Mouse (Mus musculus) CH12.LX (cell line): Measurements from ENCODE around the gene D630039A03Rik. TPM values are rescaled to one million over a fixed set of nuclear protein-coding genes. Genes with fewer than 3 reads are reported as not detected.

Source experiments
- DNase-seq: peaks from one replicate; pipeline ENCODE4 v3.0.0-alpha.2; 2013; ENCODE audit errors: extremely low read depth
- H3K27ac ChIP-seq: 2 replicates; pipeline ENCODE4 v1.5.1; 2012; ENCODE audit warnings: low read depth, mild to moderate bottlenecking, control low read depth, moderate library complexity; ENCODE audit not compliant: insufficient read depth
- H3K27me3 ChIP-seq: replicated peaks from 2 replicates; pipeline ENCODE3; 2012; ENCODE audit warnings: inconsistent platforms
- H3K36me3 ChIP-seq, 2 experiments: replicated peaks in 1 of 2; 2 replicates each; pipeline versions ENCODE3 to v1.6.1; 2012; ENCODE audit warnings: inconsistent platforms in 1 of 2, low read length in 1 of 2, mild to moderate bottlenecking in 1 of 2, mixed read lengths in 1 of 2, moderate library complexity in 1 of 2; ENCODE audit not compliant: control insufficient read depth in 1 of 2, insufficient read depth in 1 of 2
- H3K4me1 ChIP-seq, 2 experiments: 2 replicates each; pipeline ENCODE4 v1.6.1; 2012; ENCODE audit warnings: inconsistent platforms in 1 of 2, moderate library complexity in 1 of 2; ENCODE audit not compliant: insufficient read depth in 2 of 2, control insufficient read depth in 1 of 2
- H3K4me2 ChIP-seq: 2 replicates; pipeline ENCODE4 v1.6.1; 2012; ENCODE audit warnings: low read depth, mild to moderate bottlenecking, control low read depth; ENCODE audit not compliant: poor library complexity, insufficient read depth, severe bottlenecking
- H3K4me3 ChIP-seq, 3 experiments: fragments of 150-350 bp in 1 of 3; sonication (generic) in 1 of 3; replicated peaks in 1 of 3; 2 replicates each; pipeline versions ENCODE3 to v1.5.1; 2011 to 2012; ENCODE audit warnings: low read depth in 2 of 3, low read length in 2 of 3, mild to moderate bottlenecking in 2 of 3, moderate library complexity in 2 of 3, control low read depth in 1 of 3, improper control_type of control experiment in 1 of 3, inconsistent platforms in 1 of 3, mixed read lengths in 1 of 3; ENCODE audit not compliant: poor library complexity in 1 of 3
- H3K79me2 ChIP-seq: replicated peaks from 2 replicates; pipeline ENCODE4 v1.6.1; 2012; ENCODE audit warnings: mild to moderate bottlenecking, moderate library complexity; ENCODE audit not compliant: control insufficient read depth, poor library complexity, insufficient read depth, severe bottlenecking; ENCODE audit errors: extremely low read depth
- H3K9ac ChIP-seq: 2 replicates; pipeline ENCODE4 v1.6.1; 2012; ENCODE audit warnings: low read depth, mild to moderate bottlenecking, control low read depth, moderate library complexity; ENCODE audit not compliant: insufficient read depth
- H3K9me3 ChIP-seq: replicated peaks from 2 replicates; pipeline ENCODE3; 2012; ENCODE audit warnings: low read length, inconsistent platforms, mixed read lengths
- BHLHE40 ChIP-seq: IDR thresholded peaks from 2 replicates; pipeline ENCODE4 v1.6.1; 2011; ENCODE audit warnings: mild to moderate bottlenecking, low read depth, low read length, improper control_type of control experiment
- CHD1 ChIP-seq: IDR thresholded peaks from 2 replicates; pipeline ENCODE4 v1.6.1; 2012; ENCODE audit warnings: low read depth, low read length, improper control_type of control experiment, inconsistent platforms
- CHD2 ChIP-seq: IDR thresholded peaks from 2 replicates; pipeline ENCODE4 v1.6.1; 2011; ENCODE audit warnings: low read length, improper control_type of control experiment
- E2F4 ChIP-seq: IDR thresholded peaks from 2 replicates; pipeline ENCODE4 v1.6.1; 2011; ENCODE audit warnings: low read depth, low read length, improper control_type of control experiment; ENCODE audit not compliant: insufficient replicate concordance
- ELF1 ChIP-seq: IDR thresholded peaks from 2 replicates; pipeline ENCODE4 v1.6.1; 2014; ENCODE audit warnings: low read depth, mild to moderate bottlenecking, inconsistent platforms, low read length, improper control_type of control experiment
- EP300 ChIP-seq: IDR thresholded peaks from 2 replicates; pipeline ENCODE4 v1.6.1; 2011; ENCODE audit warnings: low read length, improper control_type of control experiment
- ETS1 ChIP-seq: conservative IDR thresholded peaks from 2 replicates; pipeline ENCODE4 v1.6.1; 2012; ENCODE audit warnings: low read depth, mild to moderate bottlenecking, inconsistent platforms, low read length, improper control_type of control experiment, moderate library complexity
- HCFC1 ChIP-seq: IDR thresholded peaks from 2 replicates; pipeline ENCODE4 v1.6.1; 2012; ENCODE audit warnings: low read depth, mild to moderate bottlenecking, inconsistent platforms, low read length, improper control_type of control experiment
- IRF4 ChIP-seq: IDR thresholded peaks from 2 replicates; pipeline ENCODE4 v1.6.1; 2014; ENCODE audit warnings: low read depth, mild to moderate bottlenecking, inconsistent platforms, low read length, improper control_type of control experiment
- JUND ChIP-seq: conservative IDR thresholded peaks from 2 replicates; pipeline ENCODE4 v1.6.1; 2011; ENCODE audit warnings: low read depth, low read length, improper control_type of control experiment
- KAT2A ChIP-seq: IDR thresholded peaks from 2 replicates; pipeline ENCODE4 v1.6.1; 2012; ENCODE audit warnings: low read length, improper control_type of control experiment, inconsistent platforms; ENCODE audit not compliant: insufficient replicate concordance
- MAFK ChIP-seq: IDR thresholded peaks from 2 replicates; pipeline ENCODE4 v1.6.1; 2011; ENCODE audit warnings: low read length, improper control_type of control experiment; ENCODE audit not compliant: insufficient replicate concordance
- MAZ ChIP-seq: IDR thresholded peaks from 2 replicates; pipeline ENCODE4 v1.6.1; 2012; ENCODE audit warnings: low read depth, mild to moderate bottlenecking, inconsistent platforms, low read length, improper control_type of control experiment, moderate library complexity
- MEF2A ChIP-seq: IDR thresholded peaks from 2 replicates; pipeline ENCODE4 v1.6.1; 2014; ENCODE audit warnings: low read depth, mild to moderate bottlenecking, inconsistent platforms, low read length, improper control_type of control experiment, borderline replicate concordance
- NELFE ChIP-seq: IDR thresholded peaks from 2 replicates; pipeline ENCODE4 v1.6.1; 2011; ENCODE audit warnings: low read depth, low read length, improper control_type of control experiment
- NRF1 ChIP-seq: IDR thresholded peaks from 2 replicates; pipeline ENCODE4 v1.6.1; 2014; ENCODE audit warnings: low read depth, mild to moderate bottlenecking, inconsistent platforms, low read length, improper control_type of control experiment, moderate library complexity
- SIN3A ChIP-seq: IDR thresholded peaks from 2 replicates; pipeline ENCODE4 v1.6.1; 2012; ENCODE audit warnings: low read length, improper control_type of control experiment, inconsistent platforms
- SMC3 ChIP-seq: IDR thresholded peaks from 2 replicates; pipeline ENCODE4 v1.6.1; 2011; ENCODE audit warnings: low read depth, low read length, improper control_type of control experiment
- TBP ChIP-seq: conservative IDR thresholded peaks from 2 replicates; pipeline ENCODE4 v1.6.1; 2011; ENCODE audit warnings: low read depth, low read length, improper control_type of control experiment
- TCF12 ChIP-seq: IDR thresholded peaks from 2 replicates; pipeline ENCODE4 v1.6.1; 2014; ENCODE audit warnings: low read depth, mild to moderate bottlenecking, inconsistent platforms, low read length, improper control_type of control experiment
- UBTF ChIP-seq: IDR thresholded peaks from 2 replicates; pipeline ENCODE4 v1.6.1; 2012; ENCODE audit warnings: low read depth, mild to moderate bottlenecking, inconsistent platforms, low read length, improper control_type of control experiment, moderate library complexity
- USF1 ChIP-seq: IDR thresholded peaks from 2 replicates; pipeline ENCODE4 v1.6.1; 2014; ENCODE audit warnings: low read depth, mild to moderate bottlenecking, inconsistent platforms, low read length, improper control_type of control experiment
- USF2 ChIP-seq: conservative IDR thresholded peaks from 2 replicates; pipeline ENCODE4 v1.6.1; 2011; ENCODE audit warnings: low read depth, low read length, improper control_type of control experiment
- ZC3H11A ChIP-seq: IDR thresholded peaks from 2 replicates; pipeline ENCODE4 v1.6.1; 2012; ENCODE audit warnings: low read depth, mild to moderate bottlenecking, inconsistent platforms, low read length, improper control_type of control experiment
- ZKSCAN1 ChIP-seq: IDR thresholded peaks from 2 replicates; pipeline ENCODE4 v1.6.1; 2012; ENCODE audit warnings: low read depth, inconsistent platforms, low read length, improper control_type of control experiment, borderline replicate concordance
- dilution Hi-C: fragments of 300-500 bp; cut with MboI; formaldehyde crosslinking; loops from 2 replicates; pipeline ENCODE4 v1.14.3; 2020; ENCODE audit warnings: low sequenced_read_pairs; ENCODE audit not compliant: extremely low pct_unique_long_range_greater_than_20kb, extremely low pct_ligation_motif_present
- in situ Hi-C: fragments of 300-500 bp; cut with MboI; formaldehyde crosslinking; loops from 3 replicates; pipeline ENCODE4 v1.14.3; 2019; ENCODE audit warnings: low sequenced_read_pairs, low pct_ligation_motif_present, low pct_unique_long_range_greater_than_20kb, mixed read lengths
- polyA plus RNA-seq: library from polyadenylated mRNA; unstranded; fragments of >175 nt; gene quantifications from 2 replicates; pipeline ENCODE4 v1.2.1, GENCODE M21; 2012; ENCODE audit warnings: low read depth; ENCODE audit not compliant: insufficient read length
- total RNA-seq, 2 experiments: library from RNA; depleted of rRNA; stranded (reverse); fragments of 300-350 nt in 1 of 2; fragments of >200 nt in 1 of 2; gene quantifications; 2 replicates each; pipeline ENCODE4 v1.2.3; 2012 to 2014

The D630039A03Rik gene
- total and polyA plus RNA-seq, 3 experiments, result not detected

DNA sequence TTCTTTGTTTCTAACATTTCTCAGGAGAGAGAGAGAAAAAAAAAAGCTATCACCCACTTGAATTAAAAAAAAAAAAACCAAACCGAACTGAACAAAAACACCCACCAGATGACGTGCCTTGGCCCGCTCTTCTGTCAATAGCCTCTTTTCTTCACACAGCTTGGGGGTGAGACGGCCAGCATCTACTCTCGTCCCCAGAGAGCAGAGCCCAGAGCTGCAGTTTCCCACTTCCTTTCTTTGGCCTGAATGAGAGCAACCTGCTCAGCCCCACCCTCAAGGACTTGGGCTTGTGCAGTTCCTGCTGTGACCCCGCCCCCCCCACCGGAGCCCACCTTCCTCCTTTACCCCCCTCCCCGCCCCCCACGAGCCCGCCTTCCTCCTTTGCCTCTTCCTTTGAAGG is 48.6 kb downstream of the D630039A03Rik start (continued):
- TF ChIP-seq ZC3H11A, result no peak
- TF ChIP-seq SMC3, result no peak; the same call in 1 of the 2 replicates
- 0 out of 2 replicates have a peak, but pooled peaks have one; percentile 72 for TF ChIP-seq MAZ
- 0 out of 2 replicates have a peak, but pooled peaks have one; percentile 18 for TF ChIP-seq CHD2
- no peak for TF ChIP-seq USF1
- no peak for TF ChIP-seq ZKSCAN1
- 0 out of 2 replicates have a peak, but pooled peaks have one; percentile 12 for TF ChIP-seq TBP
- no peak for TF ChIP-seq E2F4
- no peak for TF ChIP-seq KAT2A
- no peak; the same call in 1 of the 2 replicates for TF ChIP-seq TCF12

DNA sequence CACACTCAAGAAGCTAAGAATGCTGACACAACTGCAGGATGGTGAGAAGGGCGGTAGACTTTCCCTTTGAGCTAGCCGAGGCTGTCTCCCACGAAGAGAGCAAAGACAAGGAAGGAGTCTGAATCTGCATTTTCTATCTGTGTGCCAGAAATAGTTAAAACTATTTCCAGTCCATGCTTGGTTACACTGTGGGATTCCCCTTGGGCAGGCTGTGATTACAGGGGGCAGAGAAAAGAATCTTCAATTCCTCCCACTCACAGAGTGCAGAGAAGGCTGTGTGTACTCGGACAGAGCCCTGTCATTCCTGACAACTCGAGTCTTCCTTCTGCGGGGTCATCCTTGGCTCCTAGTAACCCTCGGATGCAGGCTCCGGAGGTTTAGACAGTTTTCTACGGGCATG is 49.1 kb downstream of the D630039A03Rik start:
- TF ChIP-seq NRF1 (no peak), NELFE (no peak), MAZ (peak; percentile 18; the same call in 1 of the 2 replicates), MEF2A (peak; percentile 99), EP300 (peak; percentile 74), MAFK (0 out of 2 replicates have a peak, but pooled peaks have one; percentile 58), SIN3A (peak; percentile 35; the same call in 1 of the 2 replicates), ZC3H11A (no peak), IRF4 (peak; percentile 57), ETS1 (peak; percentile 82), JUND (0 out of 2 replicates have a peak, but pooled peaks have one; percentile 11), HCFC1 (peak; percentile 13; the same call in 1 of the 2 replicates), CHD1 (0 out of 2 replicates have a peak, but pooled peaks have one; percentile 40), UBTF (no peak), USF2 (no peak), BHLHE40 (peak; percentile 65), ELF1 (peak; percentile 15; the same call in 1 of the 2 replicates), TCF12 (peak; percentile 56; the same call in 1 of the 2 replicates), KAT2A (0 out of 2 replicates have a peak, but pooled peaks have one; percentile 19)
- peak; percentile 52 for DNase-seq
- H3K27ac ChIP-seq, result peak overlapping the region; percentile 2; the same call in 1 of the 2 replicates
- H3K4me2 ChIP-seq, result peak overlapping the region; percentile 87
- no peaks in the 10 kb centered on the region for H3K27me3 ChIP-seq
- H3K36me3 ChIP-seq, result no peaks in the 10 kb centered on the region
- no peaks in the 10 kb centered on the region for H3K9me3 ChIP-seq
- no peaks in the 10 kb centered on the region for H3K79me2 ChIP-seq
- in situ Hi-C loops, result no loop called here
- H3K9ac ChIP-seq, result peak overlapping the region; percentile 6; the same call in 1 of the 2 replicates
- H3K4me1 ChIP-seq, result peaks cover 18 to 42% of the 10 kb centered on the region in 2 experiments
- peak overlapping the region; percentile 5 to 41 (median 37) for H3K4me3 ChIP-seq
- dilution Hi-C loops, result no loop called here
